Mouse (Mus musculus) embryonic facial prominence, embryonic 11.5 days (tissue): ENCODE results near the gene Psma5. TPM values are rescaled to one million over a fixed set of nuclear protein-coding genes. Genes with fewer than 3 reads are reported as not detected.

Source experiments
- ATAC-seq: fragments of 200-750 bp; cut with Nextera tagmentation; replicated peaks from 2 replicates; pipeline ENCODE4 v1.8.0; 2017; ENCODE audit warnings: low read depth; ENCODE audit not compliant: insufficient number of reproducible peaks, low FRiP score, low TSS enrichment
- DNase-seq: peaks from one replicate; pipeline ENCODE4 v3.0.0-alpha.2; 2015; ENCODE audit warnings: low spot score
- H3K27ac ChIP-seq: fragments of 300-500 bp; sonication (generic); replicated peaks from 2 replicates; pipeline ENCODE4 v1.5.1; 2014; ENCODE audit warnings: mild to moderate bottlenecking, low read depth, low read length, control low read depth
- H3K27me3 ChIP-seq: fragments of 300-500 bp; sonication (generic); 2 replicates; pipeline ENCODE4 v1.6.1; 2014; ENCODE audit warnings: mild to moderate bottlenecking, low read length, moderate library complexity, mixed read lengths; ENCODE audit not compliant: control insufficient read depth, insufficient read depth
- H3K36me3 ChIP-seq: fragments of 300-500 bp; sonication (generic); replicated peaks from 2 replicates; pipeline ENCODE4 v1.6.1; 2014; ENCODE audit warnings: low read depth, mild to moderate bottlenecking, low read length, moderate library complexity, mixed read lengths; ENCODE audit not compliant: control insufficient read depth, insufficient read depth
- H3K4me1 ChIP-seq: fragments of 300-500 bp; sonication (generic); 2 replicates; pipeline ENCODE4 v1.6.1; 2014; ENCODE audit warnings: low read length, mixed read lengths; ENCODE audit not compliant: control insufficient read depth, insufficient read depth
- H3K4me2 ChIP-seq: fragments of 300-500 bp; sonication (generic); 2 replicates; pipeline ENCODE4 v1.6.1; 2014; ENCODE audit warnings: low read depth, mild to moderate bottlenecking, control low read depth, low read length, moderate library complexity
- H3K4me3 ChIP-seq: fragments of 300-500 bp; sonication (generic); 2 replicates; pipeline ENCODE4 v1.5.1; 2014; ENCODE audit warnings: low read depth, low read length, control low read depth
- H3K9ac ChIP-seq: fragments of 300-500 bp; sonication (generic); replicated peaks from 2 replicates; pipeline ENCODE4 v1.6.1; 2014; ENCODE audit warnings: mild to moderate bottlenecking, control low read depth, low read length
- H3K9me3 ChIP-seq: fragments of 300-500 bp; sonication (generic); replicated peaks from 2 replicates; pipeline ENCODE4 v1.6.1; 2016; ENCODE audit warnings: mild to moderate bottlenecking, low read length, inconsistent platforms, mixed read lengths; ENCODE audit not compliant: control insufficient read depth
- WGBS: fragments of 180-500 bp; shearing (Covaris S2); extraction: QIAGEN DNeasy Blood & Tissue Kit; methylation state at CpG from one replicate; pipeline ENCODE4 v1.1.7; 2014; 5-methylcytosine and 5-hydroxymethylcytosine counted together
- polyA plus RNA-seq: library from polyadenylated mRNA; unstranded; fragments of >200 nt; fragmentation: Nextera tagmentation; extraction: Ambion mirVana; gene quantifications from 2 replicates; pipeline ENCODE4 v1.2.1, GENCODE M21; 2014

Gene Psma5
- polyA plus RNA-seq, 1 experiment from 2014 or later = 344 TPM

DNA sequence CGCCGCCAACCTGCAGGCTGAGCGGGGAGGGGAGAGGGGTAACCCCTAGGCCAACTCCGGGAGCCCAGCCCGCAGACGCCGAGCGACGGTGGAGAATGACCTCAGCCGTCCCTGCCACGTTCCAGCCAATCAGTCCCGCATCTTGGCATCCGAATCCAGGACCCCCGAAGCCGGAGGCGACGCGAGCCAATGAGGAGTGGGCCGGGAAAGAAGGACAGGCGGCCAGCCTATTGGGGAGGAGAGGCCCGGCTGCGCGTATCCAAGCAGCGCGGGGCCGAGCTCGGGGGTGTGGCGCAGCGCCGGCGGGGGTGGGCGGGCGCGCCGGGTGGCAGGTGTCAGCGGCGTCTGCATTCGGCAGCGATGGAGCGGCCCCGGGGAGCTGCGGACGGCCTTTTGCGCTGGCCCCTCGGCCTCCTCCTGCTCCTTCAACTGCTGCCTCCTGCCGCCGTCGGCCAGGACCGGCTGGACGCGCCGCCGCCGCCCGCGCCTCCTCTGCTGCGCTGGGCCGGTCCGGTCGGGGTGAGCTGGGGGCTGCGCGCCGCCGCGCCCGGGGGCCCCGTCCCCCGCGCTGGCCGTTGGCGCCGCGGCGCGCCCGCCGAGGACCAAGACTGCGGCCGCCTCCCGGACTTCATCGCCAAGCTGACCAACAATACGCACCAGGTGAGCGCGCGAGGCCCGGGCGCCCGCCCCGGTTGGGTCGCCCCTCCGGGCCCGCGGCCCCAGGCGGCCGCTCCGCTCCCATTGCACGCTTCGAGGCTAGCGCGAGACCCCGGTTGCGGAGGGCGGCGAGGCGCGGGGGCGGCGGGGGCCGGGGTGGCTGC lies 27.3 kb downstream of the Psma5 start, which contains the start of gene Sort1:
Gene Sort1 (plus strand): TSS at position 302 of the 821 bp plus-strand sequence.
- Histone ChIP-seq H3K4me3 (peak within 1 kb of the TSS; percentile 85), H3K36me3 (no peaks in the 10 kb centered on the region), H3K4me1 (peaks cover 11% of the 10 kb centered on the region), H3K9me3 (no peaks in the 10 kb centered on the region), H3K9ac (peak within 1 kb of the TSS; percentile 80), H3K27me3 (no peaks in the 10 kb centered on the region), H3K4me2 (peak within 1 kb of the TSS; percentile 99), H3K27ac (peak within 1 kb of the TSS; percentile 70)
- ATAC-seq (peak; percentile 99), DNase-seq (peak; percentile 98)
- under 1% methylated on average over 99 of the region's 109 CpGs for WGBS

DNA sequence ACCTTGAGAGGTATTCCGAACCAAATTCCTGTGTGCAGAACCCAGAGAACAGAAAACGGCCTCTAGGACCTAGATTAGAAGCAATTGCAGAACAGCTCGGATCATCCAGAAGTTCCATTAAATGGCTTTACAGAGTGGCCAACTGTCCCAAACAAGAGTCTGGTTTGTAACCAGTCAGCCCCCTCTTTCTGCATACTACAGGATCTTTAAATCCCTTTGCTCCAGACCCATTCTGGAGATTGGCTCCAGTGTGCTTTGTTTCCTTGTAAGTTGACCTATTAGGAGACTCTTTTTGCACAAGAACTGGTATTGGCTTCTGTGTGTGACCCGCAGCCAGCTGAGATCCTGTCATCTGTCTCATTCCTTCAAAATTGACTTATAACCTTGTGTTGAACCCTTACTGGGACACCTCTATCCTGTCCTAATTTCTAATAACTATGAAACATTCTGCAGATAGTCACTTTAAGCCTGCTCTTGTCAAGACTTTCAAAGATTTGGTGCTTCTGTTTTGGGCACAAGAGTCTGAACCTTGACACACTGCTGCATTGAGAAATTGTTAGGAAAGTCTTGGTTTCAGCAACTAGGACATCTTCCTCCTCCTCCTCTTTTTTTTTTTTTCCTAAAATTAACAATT lies 28.5 kb downstream of the Psma5 start:
- 53% methylated on average over 4 of the region's 4 CpGs for WGBS
- no peak overlapping the region for H3K27ac ChIP-seq
- no peaks in the 10 kb centered on the region for H3K36me3 ChIP-seq
- ATAC-seq = no peak
- no peak for DNase-seq
- H3K4me1 ChIP-seq = peaks cover 11% of the 10 kb centered on the region
- no peak overlapping the region for H3K9ac ChIP-seq
- no peaks in the 10 kb centered on the region for H3K9me3 ChIP-seq
- H3K4me2 ChIP-seq = peak overlapping the region; percentile 99; the same call in 1 of the 2 replicates
- no peaks in the 10 kb centered on the region for H3K27me3 ChIP-seq
- no peak overlapping the region for H3K4me3 ChIP-seq

DNA sequence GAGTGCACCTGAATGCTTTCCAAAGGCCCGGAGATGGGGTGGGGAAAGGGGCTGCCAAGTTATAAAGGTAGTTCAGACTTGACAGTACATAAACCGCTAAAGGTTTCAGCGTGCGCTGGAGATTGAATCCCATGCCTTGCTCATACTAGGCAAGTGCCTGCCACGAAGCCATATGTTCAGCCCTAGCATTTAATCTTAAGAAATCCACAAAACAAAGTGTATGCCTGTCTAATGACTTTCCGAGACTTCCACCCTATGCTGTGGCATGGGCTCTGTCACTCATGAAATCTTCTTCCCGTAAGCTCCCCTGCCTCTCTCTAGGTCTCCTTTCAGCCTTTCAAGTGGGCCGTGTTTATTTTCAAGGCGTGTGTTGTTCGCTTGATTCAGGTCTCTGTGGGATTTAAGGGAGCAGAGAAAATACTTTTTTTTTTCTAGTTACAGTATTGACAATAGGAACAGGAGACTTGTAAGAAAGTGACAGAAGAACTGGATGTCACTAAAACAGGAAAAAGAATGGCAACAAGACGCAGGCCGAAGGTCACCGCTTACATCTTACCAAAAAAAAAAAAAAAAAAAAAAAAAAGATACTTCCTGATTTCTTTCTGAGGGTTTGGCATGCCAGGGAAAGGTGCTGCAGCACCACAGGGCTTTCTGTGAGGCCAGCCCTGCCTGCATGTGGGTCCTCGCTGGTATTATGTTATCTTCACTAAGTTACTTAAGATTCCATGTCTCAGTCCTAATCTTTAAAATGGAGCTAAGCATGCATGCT lies 30.1 kb downstream of the Psma5 start:
- WGBS = 56% methylated on average over 14 of the region's 14 CpGs
- H3K9me3 ChIP-seq = no peaks in the 10 kb centered on the region
- no peak overlapping the region for H3K27ac ChIP-seq
- H3K9ac ChIP-seq = peak overlapping the region; percentile 26; the same call in 1 of the 2 replicates
- no peak for DNase-seq
- H3K36me3 ChIP-seq = no peaks in the 10 kb centered on the region
- ATAC-seq = no peak
- no peak overlapping the region for H3K4me3 ChIP-seq
- H3K4me1 ChIP-seq = peaks cover 11% of the 10 kb centered on the region
- no peaks in the 10 kb centered on the region for H3K27me3 ChIP-seq
- H3K4me2 ChIP-seq = no peak overlapping the region

DNA sequence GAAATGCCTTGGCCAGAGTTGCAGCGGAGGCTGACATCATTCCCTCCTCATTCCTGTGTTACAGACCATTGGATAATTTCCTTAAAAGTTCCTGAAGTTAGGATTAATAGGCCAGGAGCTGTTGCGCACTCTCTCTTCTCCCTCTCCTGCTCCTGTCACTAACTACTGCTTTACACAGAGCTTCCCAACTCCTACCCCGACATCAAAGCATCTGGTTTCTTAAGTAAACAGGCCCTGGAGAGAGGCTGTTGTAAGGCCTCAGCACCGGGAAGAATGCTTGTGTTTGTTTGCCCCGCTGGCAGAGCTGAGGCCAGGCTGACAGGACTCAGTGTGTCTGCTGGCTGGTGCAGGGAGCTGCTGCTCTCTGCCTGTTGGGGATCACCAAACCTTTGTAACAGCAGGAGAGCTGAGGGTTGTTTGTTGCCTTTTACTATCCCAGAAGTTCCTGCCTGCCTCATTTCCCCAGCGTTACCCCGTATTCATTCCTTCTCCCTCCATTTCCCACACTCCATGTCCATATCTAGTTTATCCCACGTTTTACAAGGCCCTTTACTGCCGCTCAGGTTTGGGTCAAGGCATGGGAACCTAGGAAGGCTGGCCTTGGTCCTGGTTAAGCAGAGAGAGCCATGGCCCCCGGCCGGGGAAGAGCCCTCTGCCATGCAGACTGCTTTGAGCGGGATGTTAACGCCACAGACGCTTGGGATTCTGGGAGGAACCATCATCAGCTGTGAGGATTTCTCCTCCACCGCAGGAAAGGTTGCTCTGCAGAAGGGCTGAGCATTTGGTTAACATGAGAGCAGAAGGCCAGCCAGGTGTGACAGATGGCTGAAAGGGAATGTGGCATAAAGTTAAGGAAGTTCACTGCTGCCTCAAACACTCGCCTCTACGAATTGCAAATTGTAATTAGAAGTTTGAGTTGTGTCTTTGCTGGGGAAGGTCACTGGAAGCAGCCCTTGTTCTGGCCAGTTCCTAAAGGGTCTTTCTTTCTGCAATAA lies 31.4 kb downstream of the Psma5 start:
- peak overlapping the region; percentile 26 for H3K4me2 ChIP-seq
- no peak overlapping the region for H3K27ac ChIP-seq
- 18% methylated on average over 17 of the region's 17 CpGs for WGBS
- H3K9ac ChIP-seq = peak overlapping the region; percentile 26
- DNase-seq (peak; percentile 48), ATAC-seq (no peak)
- peaks cover 7% of the 10 kb centered on the region for H3K4me1 ChIP-seq
- no peaks in the 10 kb centered on the region for H3K36me3 ChIP-seq
- no peaks in the 10 kb centered on the region for H3K27me3 ChIP-seq
- no peaks in the 10 kb centered on the region for H3K9me3 ChIP-seq
- no peak overlapping the region for H3K4me3 ChIP-seq

DNA sequence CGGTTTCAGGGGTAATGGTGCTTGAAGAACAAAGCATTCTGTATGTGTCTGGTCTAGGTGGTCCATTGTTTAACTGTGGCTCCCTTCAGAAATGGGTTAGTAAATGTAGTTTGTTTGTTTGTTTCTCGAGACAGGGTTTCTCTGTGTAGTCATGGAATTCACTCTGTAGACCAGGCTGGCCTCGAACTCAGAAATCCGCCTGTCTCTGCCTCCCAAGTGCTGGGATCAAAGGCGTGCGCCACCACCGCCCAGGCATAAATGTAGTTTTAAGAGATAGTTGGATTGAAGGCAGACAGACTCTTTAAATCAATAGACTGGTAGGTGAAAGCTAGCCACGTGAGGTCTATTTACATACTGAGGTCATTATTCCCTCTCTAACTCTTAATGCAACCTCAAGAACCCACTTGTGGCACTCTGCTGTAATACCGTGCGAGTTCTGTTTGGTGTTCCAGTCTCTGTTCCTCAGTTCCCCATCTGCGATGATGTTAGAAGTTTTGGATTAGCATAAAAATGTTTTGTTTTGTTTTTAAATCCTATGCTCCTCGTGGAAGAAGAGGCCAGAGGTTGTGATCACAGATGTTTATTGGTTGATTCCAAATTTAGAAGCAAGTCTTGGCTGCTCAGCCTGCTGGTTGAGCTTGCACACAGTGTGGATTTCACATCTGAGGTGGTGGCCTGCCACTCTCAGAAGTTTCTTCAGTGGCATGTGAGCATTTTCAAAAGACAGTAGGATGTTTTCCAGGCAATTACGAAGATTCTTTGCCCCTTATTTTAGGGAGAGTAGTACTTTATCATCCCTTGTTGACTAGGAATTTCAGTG lies 32.8 kb downstream of the Psma5 start:
- H3K27ac ChIP-seq = no peak overlapping the region

DNA sequence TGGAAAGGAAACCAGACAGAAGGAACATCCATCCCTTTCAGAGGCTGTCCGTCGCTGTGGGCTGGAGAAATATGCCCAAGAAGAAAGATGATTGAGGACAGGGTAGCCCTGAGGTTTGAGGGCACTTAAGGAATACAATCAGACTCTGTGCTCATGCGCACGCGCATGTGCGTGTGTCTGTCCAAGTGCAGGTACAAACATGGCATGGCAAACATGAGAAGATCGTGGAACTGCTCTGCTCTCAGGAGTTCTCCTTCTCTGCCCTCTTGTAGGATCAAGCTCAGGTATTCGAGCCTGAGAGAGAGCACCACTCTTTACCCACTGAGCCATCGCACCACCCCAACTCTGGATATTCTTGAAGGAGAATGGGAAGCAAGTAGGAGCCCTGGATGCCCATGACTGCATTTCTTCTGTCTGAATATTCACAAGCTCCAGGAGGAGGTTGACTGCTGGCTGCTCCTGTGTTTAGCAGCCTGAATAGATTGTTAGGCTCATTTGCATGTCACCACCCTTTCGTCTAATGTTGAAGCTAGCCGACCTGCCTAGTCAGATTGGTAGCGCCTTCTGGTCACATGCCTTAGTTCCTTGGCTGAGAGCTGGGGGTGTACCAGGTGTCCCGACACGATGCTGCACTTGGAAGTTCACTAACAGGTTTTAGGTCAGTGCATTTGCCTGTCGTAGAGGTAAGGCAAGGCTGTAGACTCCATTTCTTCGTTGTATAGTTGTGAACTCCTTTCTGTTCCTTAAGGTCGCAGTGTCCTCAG lies 34.5 kb downstream of the Psma5 start:
- Histone ChIP-seq H3K27ac (no peak overlapping the region), H3K9me3 (no peaks in the 10 kb centered on the region), H3K4me1 (peaks cover 13% of the 10 kb centered on the region), H3K9ac (no peak overlapping the region), H3K27me3 (no peaks in the 10 kb centered on the region), H3K4me3 (no peak overlapping the region), H3K4me2 (no peak overlapping the region), H3K36me3 (no peaks in the 10 kb centered on the region)
- no peak for DNase-seq
- ATAC-seq = no peak
- 74% methylated on average over 17 of the region's 17 CpGs for WGBS

More for the DNA sequence above, 32.8 kb downstream of the Psma5 start:
- Histone ChIP-seq H3K27me3 (no peaks in the 10 kb centered on the region), H3K9me3 (no peaks in the 10 kb centered on the region), H3K9ac (no peak overlapping the region), H3K4me1 (peaks cover 9% of the 10 kb centered on the region), H3K4me3 (no peak overlapping the region), H3K36me3 (no peaks in the 10 kb centered on the region), H3K4me2 (no peak overlapping the region)
- no peak for DNase-seq
- WGBS = 82% methylated on average over 13 of the region's 13 CpGs
- no peak for ATAC-seq
